Mouse (Mus musculus) naive thymus-derived CD4-positive, alpha-beta T cell, adult 2 months (primary cell): ENCODE measurements around the gene Itga11.
"Not testable (repeated sequence)": the region's sequence is repeated elsewhere in the genome, so short reads cannot be mapped to it uniquely, and the experiment has no call there.

Experiments
- DNase-seq: peaks from one replicate; pipeline ENCODE4 v3.0.0-alpha.2; 2011; ENCODE audit warnings: low read depth

The Itga11 gene

GRCm38 (mm10) chr9:62767464-62767863 lies 89.8 kb downstream of the Itga11 start:
- no peak for DNase-seq

DNA sequence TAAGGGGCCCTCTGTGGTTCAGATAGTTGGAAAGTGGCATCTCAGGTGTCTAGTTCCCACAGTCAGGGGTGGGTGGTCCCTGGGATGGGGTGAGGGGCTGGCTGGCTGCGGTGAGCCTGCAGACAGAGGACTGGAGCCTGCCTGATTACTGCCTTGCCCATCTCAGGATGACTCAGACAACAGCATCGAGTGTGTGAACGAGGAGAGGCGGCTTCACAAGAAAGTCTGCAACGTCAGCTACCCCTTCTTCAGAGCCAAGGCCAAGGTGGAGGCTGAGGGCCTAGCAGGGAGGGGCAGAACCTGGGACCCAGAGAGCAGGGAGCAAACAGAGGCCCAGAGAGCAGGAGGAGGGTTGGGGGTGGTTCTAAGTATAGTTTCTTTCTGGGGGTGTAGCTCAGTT lies 90.7 kb downstream of the Itga11 start:
- DNase-seq, result no peak

DNA sequence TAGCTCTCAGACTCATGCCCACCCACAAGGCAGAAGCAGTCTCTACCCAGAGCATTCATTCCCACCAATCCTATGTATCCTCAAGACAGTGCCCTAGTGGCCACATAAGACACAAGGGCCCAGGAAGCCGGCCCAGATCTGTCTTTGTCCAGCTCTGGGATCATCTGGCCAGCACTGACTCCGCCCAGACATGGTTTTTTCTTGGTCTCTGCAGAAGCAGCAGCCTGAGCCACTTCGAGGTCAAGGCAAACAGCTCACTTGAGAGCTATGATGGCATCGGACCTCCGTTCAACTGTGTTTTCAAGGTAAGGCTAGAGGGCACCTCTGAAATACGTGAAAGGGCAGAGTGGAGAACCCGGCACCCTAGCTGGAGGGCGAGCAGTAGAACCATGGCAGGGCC lies 95.1 kb downstream of the Itga11 start:
- DNase-seq, result no peak

- DNase-seq, result no peak
These were observed 97.8 kb downstream of the Itga11 start for GRCm38 (mm10) chr9:62775464-62775863.

DNA sequence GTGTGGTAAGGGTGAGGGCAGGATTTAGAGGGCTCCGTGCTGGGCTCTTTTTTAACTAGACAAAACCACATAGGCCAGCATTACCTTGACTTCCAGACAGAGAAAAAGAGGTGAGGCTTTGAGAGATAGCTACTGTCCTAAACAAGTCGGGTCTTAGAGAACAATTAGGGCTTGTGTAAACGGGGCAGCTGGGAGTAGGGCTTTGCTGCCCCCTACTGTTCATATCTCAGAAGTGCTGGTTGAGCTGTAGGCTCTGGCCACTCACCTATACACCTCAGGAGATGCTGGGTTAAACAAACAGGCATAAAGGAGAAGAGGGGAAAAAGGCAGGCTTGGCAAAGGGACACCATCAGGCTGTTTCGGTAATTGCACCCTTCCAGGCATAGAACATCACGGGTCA lies 99.8 kb downstream of the Itga11 start:
- DNase-seq, result peak; percentile 78

DNA sequence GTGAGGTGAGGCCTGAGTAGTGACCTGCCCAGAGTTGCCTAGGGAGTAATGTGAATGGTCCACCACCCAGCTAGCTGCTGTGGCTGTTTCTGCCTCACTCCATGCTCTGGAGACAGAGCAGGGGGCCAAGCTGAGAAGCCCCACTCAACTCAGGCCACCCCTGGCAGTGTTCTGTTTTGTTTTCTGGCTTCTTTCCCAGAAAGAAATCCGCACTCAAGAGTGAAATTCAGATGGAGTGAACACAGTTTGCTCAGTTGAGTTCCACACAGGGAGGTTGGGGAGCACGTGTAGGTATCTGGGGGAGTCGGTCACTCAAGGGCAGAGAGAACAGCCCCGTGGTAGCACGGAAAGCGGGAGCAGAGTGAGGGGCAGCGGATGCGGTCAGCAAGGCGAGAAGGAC lies 101.1 kb downstream of the Itga11 start:
- no peak for DNase-seq

GRCm38 (mm10) chr9:62781965-62782364 lies 104.3 kb downstream of the Itga11 start:
- DNase-seq, result no peak

GRCm38 (mm10) chr9:62782976-62783781 lies 105.6 kb downstream of the Itga11 start:
- peak; percentile 23 for DNase-seq

GRCm38 (mm10) chr9:62784233-62784632 lies 106.6 kb downstream of the Itga11 start:
- no peak for DNase-seq

DNA sequence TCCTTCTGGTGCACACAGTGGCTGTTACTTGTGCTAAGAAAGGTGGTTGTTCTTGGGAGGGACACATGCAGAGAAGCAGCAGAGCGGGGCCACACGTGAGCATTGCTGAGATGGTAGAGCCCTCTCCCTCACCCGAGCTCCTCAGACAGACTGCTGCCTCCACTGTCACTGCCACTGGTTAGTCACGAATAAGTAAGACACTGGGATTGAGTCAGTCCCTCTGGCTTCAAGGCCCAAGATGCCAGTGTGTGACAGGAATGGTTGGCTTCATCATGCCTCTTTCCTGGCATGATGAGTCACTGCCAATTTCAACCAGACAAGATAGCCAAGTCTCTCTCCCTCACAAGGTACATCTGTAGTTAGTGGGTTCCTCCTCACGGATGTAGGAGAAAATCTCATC lies 109.1 kb downstream of the Itga11 start:
- DNase-seq, result no peak

DNA sequence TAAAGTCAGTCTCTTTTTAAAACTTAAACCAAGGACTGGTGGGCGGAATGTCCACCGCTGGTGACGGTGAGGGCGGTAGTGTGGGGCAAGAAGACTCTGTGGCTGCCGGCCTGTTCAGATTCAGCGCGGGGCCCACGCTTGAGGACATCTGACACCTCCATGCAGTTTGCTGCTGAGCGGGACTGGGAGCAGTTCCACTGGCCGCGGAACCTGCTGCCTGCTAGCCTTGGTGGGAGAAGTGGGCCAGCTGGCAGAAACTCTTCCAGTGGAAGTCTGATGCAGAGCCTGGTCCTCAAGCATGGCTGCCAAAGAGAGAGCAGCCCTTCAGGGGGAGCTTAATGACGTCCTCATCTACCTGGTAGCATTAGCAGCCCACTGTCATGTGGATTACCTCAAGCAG lies 112.2 kb downstream of the Itga11 start:
- DNase-seq, result no peak

DNA sequence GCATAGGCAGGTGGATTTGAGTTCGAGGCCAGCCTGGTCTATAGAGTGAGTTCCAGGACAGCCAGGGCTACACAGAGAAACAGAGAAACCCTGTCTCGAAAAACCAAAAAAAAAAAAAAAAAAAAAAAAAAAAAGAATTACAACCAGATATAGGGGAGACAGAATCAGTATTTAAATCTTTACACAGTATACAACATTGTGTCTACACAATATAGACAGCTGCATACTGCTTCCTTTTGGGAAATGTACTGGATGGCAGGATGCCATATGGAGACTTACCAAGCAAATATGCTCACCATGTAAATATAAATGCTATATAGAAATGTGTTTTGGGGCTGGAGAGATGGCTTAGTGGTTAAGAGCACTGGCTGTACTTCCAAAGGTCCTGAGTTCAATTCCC lies 121.6 kb downstream of the Itga11 start:
- DNase-seq, result not testable (repeated sequence)

DNA sequence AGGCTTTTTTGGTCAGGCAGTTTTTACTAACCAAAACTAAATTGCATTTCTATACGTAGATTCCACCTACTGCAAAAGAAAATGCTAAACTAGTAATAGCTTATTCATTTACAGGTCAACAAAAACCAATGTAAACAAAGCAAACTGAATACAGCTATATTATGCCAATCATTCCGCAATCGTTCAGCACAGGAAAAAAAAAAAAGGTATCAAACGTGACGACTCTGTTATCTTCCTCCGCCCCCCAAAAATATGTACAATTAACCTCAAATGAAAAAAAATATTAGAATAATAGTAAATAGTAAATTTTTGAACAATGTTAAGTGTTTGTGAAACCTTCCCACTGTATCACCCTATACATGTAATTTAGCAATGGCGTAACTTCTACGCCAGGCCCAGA lies 132.5 kb downstream of the Itga11 start:
- no peak for DNase-seq

GRCm38 (mm10) chr9:62810543-62811515 lies 133.2 kb downstream of the Itga11 start:
- peak; percentile 65 for DNase-seq

DNA sequence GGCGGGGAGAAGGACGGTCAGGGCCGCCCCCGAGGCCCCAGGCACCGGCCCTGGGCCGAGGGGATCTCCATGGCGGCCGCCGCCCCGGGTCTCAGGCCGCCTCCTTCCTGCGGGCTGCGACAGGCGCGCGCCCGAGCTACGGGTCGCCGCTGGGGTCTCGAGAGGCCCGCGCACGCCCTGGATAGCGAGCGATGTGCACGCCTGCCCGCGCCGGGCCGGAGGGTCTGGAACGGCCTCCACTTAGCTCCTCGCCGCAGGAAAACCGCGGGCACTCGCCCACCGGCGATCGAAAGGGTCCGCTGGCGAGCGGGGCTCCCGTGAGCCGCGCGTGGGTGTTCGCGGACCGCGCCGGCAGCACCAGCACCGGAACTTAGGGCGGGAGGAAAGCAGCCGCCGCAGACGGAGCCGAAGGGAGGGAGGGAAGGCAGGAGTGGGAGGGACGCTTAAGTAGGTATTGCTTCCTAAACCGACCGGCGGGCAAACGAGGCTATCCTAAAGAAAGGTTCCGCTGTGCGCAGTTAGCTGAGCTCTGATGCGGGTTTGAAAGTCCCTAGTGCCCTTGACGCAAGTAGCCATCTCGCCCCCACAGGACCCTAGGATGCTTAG lies 134.0 kb downstream of the Itga11 start, which contains the start of gene Fem1b:
Fem1b (minus strand) TSS at position 419 of the 606 bp plus-strand sequence.
- DNase-seq, result peak; percentile 95

GRCm38 (mm10) chr9:62812216-62813049 lies 134.8 kb downstream of the Itga11 start:
- no peak for DNase-seq

DNA sequence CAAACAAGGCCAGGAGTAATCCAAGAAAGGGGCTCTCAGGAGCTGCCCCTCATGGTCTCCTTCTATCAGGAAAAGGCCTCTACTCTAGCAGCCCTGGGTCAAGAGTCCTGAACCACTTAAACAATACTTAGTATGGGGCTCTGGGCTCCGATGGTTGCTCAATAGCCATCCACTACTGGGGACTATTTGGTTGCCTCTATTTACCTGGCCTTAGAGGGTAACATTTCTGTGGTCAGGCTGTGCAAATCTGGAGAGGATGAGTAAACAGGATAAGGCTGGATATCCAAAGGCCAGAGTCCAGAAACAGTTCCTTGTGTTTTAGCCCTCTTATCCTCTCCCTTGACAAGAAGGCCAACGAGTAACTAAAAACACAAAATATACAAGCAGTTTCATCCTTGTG lies 137.1 kb downstream of the Itga11 start:
- DNase-seq, result no peak

DNA sequence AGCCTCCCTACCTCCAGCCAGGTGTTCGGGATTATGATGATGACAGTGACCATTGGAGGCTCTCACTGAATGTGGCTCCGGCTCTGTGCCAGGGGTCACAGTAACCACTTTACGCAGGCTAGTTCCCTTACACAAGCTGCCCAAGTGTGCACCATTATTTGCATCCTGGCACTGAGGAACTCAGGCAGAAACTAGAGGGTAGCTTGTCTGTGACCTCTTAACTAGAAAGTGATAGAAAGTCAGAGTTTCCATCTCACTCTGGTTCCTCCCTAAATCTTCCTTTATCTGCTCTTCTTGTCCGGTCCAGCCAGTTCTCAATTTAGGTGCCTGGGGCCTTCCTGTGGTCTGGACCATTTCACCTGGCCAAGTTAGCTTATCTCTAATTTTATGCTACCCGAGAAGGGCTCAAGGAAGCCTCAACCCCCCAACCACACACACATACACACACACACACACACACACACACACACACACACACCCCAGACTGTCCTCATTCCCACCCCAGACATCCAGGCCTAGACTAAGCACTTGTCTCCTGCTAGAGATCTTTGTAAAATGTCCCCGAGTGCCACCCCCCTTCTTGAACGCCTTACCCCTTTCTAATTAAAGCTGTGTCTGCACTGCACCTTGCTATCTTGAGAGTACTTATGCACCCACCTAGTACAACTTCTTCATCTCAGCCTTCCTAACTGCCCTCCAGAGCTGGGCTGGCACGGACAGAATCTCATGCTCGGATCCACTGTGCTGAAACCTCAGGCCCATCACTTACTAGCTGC lies 138.9 kb downstream of the Itga11 start:
- DNase-seq, result no peak

- no peak for DNase-seq
These were observed 139.5 kb downstream of the Itga11 start for GRCm38 (mm10) chr9:62817099-62817571.

GRCm38 (mm10) chr9:62817828-62818614 lies 140.4 kb downstream of the Itga11 start:
- DNase-seq, result no peak
